Mouse (Mus musculus) gastrocnemius, adult 2 months (tissue): ENCODE data around the gene Fstl4. TPM values are rescaled to one million over a fixed set of nuclear protein-coding genes. Genes with fewer than 3 reads are reported as not detected.

Source experiments
- DNase-seq: peaks from one replicate; pipeline ENCODE4 v3.0.0; 2022
- H3K27ac ChIP-seq: fragments of 200-600 bp; 2 replicates; pipeline ENCODE4 v1.8.1; 2022; ENCODE audit warnings: mild to moderate bottlenecking
- H3K4me3 ChIP-seq: fragments of 200-600 bp; 2 replicates; pipeline ENCODE4 v1.8.1; 2022; ENCODE audit warnings: mild to moderate bottlenecking, moderate library complexity
- CTCF ChIP-seq: fragments of 200-600 bp; IDR thresholded peaks from 2 replicates; pipeline ENCODE4 v1.8.1; 2022; ENCODE audit warnings: antibody characterized with exemption, mild to moderate bottlenecking, moderate library complexity
- intact Hi-C: fragments of 180-260 bp; cut with DNase I; formaldehyde crosslinking; loops from one replicate; pipeline ENCODE4 v1.15.1; 2025
- long read RNA-seq, 2 experiments: library from polyadenylated mRNA; stranded (forward); transcript quantifications; one replicate each; pipeline ENCODE4 v2.0.0; 2021
- total RNA-seq, 2 experiments: library from RNA; stranded (reverse); gene quantifications; 2 replicates each; pipeline ENCODE4 v1.2.3; 2021

Fstl4 gene
- total RNA-seq = not detected
- long read RNA-seq, experiment 1 = 0 reads
- long read RNA-seq, experiment 2 = 0 reads

- TF ChIP-seq CTCF = no peak
- Histone ChIP-seq H3K4me3 (peak within 1 kb of the TSS; percentile 68), H3K27ac (no peak within 1 kb of the TSS)
- intact Hi-C loops = loop anchor here (10.0 kb wide), 2 partner anchors 270 to 340 kb away; no protein-coding TSS in a partner anchor
- DNase-seq = peak; percentile 56
Measured at GRCm38 (mm10) chr11:52764461-52764893, at the start of gene Fstl4. Gene Fstl4 (plus strand): TSS chr11:52764634.

GRCm38 (mm10) chr11:52718570-52718969, 45.9 kb upstream of the Fstl4 start:
- DNase-seq = no peak

GRCm38 (mm10) chr11:52721087-52721486, 43.3 kb upstream of the Fstl4 start:
- DNase-seq = no peak
- intact Hi-C loops = no loop called here
- Histone ChIP-seq H3K4me3 (no peak overlapping the region), H3K27ac (no peak overlapping the region)
- TF ChIP-seq CTCF = no peak

More at GRCm38 (mm10) chr11:52718570-52718969, 45.9 kb upstream of the Fstl4 start:
- Histone ChIP-seq H3K4me3 (no peak overlapping the region), H3K27ac (no peak overlapping the region)
- no peak for TF ChIP-seq CTCF
- intact Hi-C loops = no loop called here

- intact Hi-C loops = no loop called here
- DNase-seq = no peak
- TF ChIP-seq CTCF = no peak
Measured at GRCm38 (mm10) chr11:52722706-52723105, 41.7 kb upstream of the Fstl4 start.

GRCm38 (mm10) chr11:52726001-52726400, 38.4 kb upstream of the Fstl4 start:
- DNase-seq = no peak
- intact Hi-C loops = no loop called here
- Histone ChIP-seq H3K27ac (no peak overlapping the region), H3K4me3 (no peak overlapping the region)
- TF ChIP-seq CTCF = peak; percentile 45

More at GRCm38 (mm10) chr11:52722706-52723105, 41.7 kb upstream of the Fstl4 start:
- Histone ChIP-seq H3K4me3 (no peak overlapping the region), H3K27ac (no peak overlapping the region)

- Histone ChIP-seq H3K4me3 (no peak overlapping the region), H3K27ac (no peak overlapping the region)
- intact Hi-C loops = no loop called here
- no peak for DNase-seq
- TF ChIP-seq CTCF = no peak
Measured at GRCm38 (mm10) chr11:52728479-52728878, 36.0 kb upstream of the Fstl4 start.

GRCm38 (mm10) chr11:52729890-52730289, 34.5 kb upstream of the Fstl4 start:
- no peak for DNase-seq
- H3K27ac ChIP-seq = no peak overlapping the region
- intact Hi-C loops = no loop called here
- H3K4me3 ChIP-seq = no peak overlapping the region
- no peak for TF ChIP-seq CTCF

- TF ChIP-seq CTCF = peak; percentile 4; the same call in 1 of the 2 replicates
Measured at GRCm38 (mm10) chr11:52731979-52732378, 32.5 kb upstream of the Fstl4 start.

GRCm38 (mm10) chr11:52734493-52735195, 29.8 kb upstream of the Fstl4 start:
- no peak for TF ChIP-seq CTCF
- no peak for DNase-seq
- Histone ChIP-seq H3K27ac (no peak overlapping the region), H3K4me3 (no peak overlapping the region)
- intact Hi-C loops = no loop called here

More at GRCm38 (mm10) chr11:52731979-52732378, 32.5 kb upstream of the Fstl4 start:
- no peak overlapping the region for H3K4me3 ChIP-seq
- no peak for DNase-seq
- intact Hi-C loops = no loop called here
- no peak overlapping the region for H3K27ac ChIP-seq

GRCm38 (mm10) chr11:52739187-52739586, 25.2 kb upstream of the Fstl4 start:
- Histone ChIP-seq H3K27ac (no peak overlapping the region), H3K4me3 (no peak overlapping the region)
- intact Hi-C loops = no loop called here
- no peak for DNase-seq
- TF ChIP-seq CTCF = no peak

- DNase-seq = no peak
- no peak overlapping the region for H3K27ac ChIP-seq
- no peak overlapping the region for H3K4me3 ChIP-seq
- intact Hi-C loops = no loop called here
- TF ChIP-seq CTCF = no peak
Measured at GRCm38 (mm10) chr11:52740466-52740865, 24.0 kb upstream of the Fstl4 start.

- no peak for DNase-seq
- intact Hi-C loops = no loop called here
- Histone ChIP-seq H3K27ac (no peak overlapping the region), H3K4me3 (no peak overlapping the region)
- TF ChIP-seq CTCF = no peak
Measured at GRCm38 (mm10) chr11:52743956-52744355, 20.5 kb upstream of the Fstl4 start.

- no peak overlapping the region for H3K27ac ChIP-seq
- no peak overlapping the region for H3K4me3 ChIP-seq
- intact Hi-C loops = no loop called here
- TF ChIP-seq CTCF = no peak
- DNase-seq = no peak
Measured at GRCm38 (mm10) chr11:52744593-52745450, 19.6 kb upstream of the Fstl4 start.
